Mouse (Mus musculus) ES-E14 (cell line): ENCODE results near the gene Dnah6. TPM values are rescaled to one million over a fixed set of nuclear protein-coding genes. Genes with fewer than 3 reads are reported as not detected.

Source experiments
- DNase-seq: peaks from one replicate; pipeline ENCODE4 v3.0.0-alpha.2; 2013; ENCODE audit warnings: low read depth, low spot score
- H3K27ac ChIP-seq: 2 replicates; pipeline ENCODE4 v1.5.1; 2012; ENCODE audit warnings: low read depth, mild to moderate bottlenecking, low read length, moderate library complexity, mixed read lengths; ENCODE audit not compliant: poor library complexity, insufficient read depth, severe bottlenecking
- H3K36me3 ChIP-seq: 2 replicates; pipeline ENCODE4 v1.6.1; 2012; ENCODE audit warnings: mild to moderate bottlenecking, low read length, moderate library complexity, mixed read lengths; ENCODE audit not compliant: control insufficient read depth, poor library complexity, insufficient read depth, severe bottlenecking
- H3K4me1 ChIP-seq, 2 experiments: fragments of 150-350 bp in 1 of 2; sonication (generic) in 1 of 2; 2 replicates each; pipeline ENCODE4 v1.6.1; 2012; ENCODE audit warnings: low read length in 2 of 2, mild to moderate bottlenecking in 1 of 2, mixed read lengths in 1 of 2; ENCODE audit not compliant: control insufficient read depth in 2 of 2, insufficient read depth in 2 of 2, poor library complexity in 1 of 2
- H3K4me3 ChIP-seq, 2 experiments: fragments of 150-350 bp in 1 of 2; sonication (generic) in 1 of 2; 2 replicates each; pipeline ENCODE4 v1.5.1; 2012; ENCODE audit warnings: low read length in 2 of 2, low read depth in 1 of 2, mild to moderate bottlenecking in 1 of 2, mixed read lengths in 1 of 2; ENCODE audit not compliant: insufficient read depth in 1 of 2, poor library complexity in 1 of 2, severe bottlenecking in 1 of 2
- H3K9ac ChIP-seq: 2 replicates; pipeline ENCODE4 v1.6.1; 2012; ENCODE audit warnings: low read depth, mild to moderate bottlenecking, low read length, mixed read lengths; ENCODE audit not compliant: poor library complexity, insufficient read depth, severe bottlenecking
- H3K9me3 ChIP-seq: fragments of 150-350 bp; sonication (generic); 2 replicates; pipeline ENCODE4 v1.6.1; 2012; ENCODE audit warnings: low read depth, mild to moderate bottlenecking, low read length; ENCODE audit not compliant: control insufficient read depth, insufficient read depth
- CHD2 ChIP-seq: IDR thresholded peaks from 2 replicates; pipeline ENCODE4 v1.6.1; 2014; ENCODE audit warnings: mild to moderate bottlenecking, low read depth, low read length, inconsistent platforms
- HCFC1 ChIP-seq: IDR thresholded peaks from 2 replicates; pipeline ENCODE4 v1.6.1; 2012; ENCODE audit warnings: low read length, inconsistent platforms, borderline replicate concordance; ENCODE audit not compliant: insufficient read depth
- MAFK ChIP-seq: IDR thresholded peaks from 2 replicates; pipeline ENCODE4 v1.6.1; 2014; ENCODE audit warnings: mild to moderate bottlenecking, low read depth, low read length, inconsistent platforms; ENCODE audit not compliant: insufficient read depth
- ZC3H11A ChIP-seq: IDR thresholded peaks from 2 replicates; pipeline ENCODE4 v1.6.1; 2012; ENCODE audit warnings: low read depth, mild to moderate bottlenecking, inconsistent platforms, low read length, borderline replicate concordance
- ZNF384 ChIP-seq: IDR thresholded peaks from 2 replicates; pipeline ENCODE4 v1.6.1; 2012; ENCODE audit warnings: low read depth, low read length, inconsistent platforms
- in situ Hi-C, 2 experiments: fragments of 600-800 bp; cut with MboI; formaldehyde crosslinking; loops; one replicate each; pipeline ENCODE4 v1.15.1; 2025; ENCODE audit warnings: low sequenced_read_pairs in 2 of 2, inconsistent platforms in 1 of 2; ENCODE audit not compliant: unreplicated experiment in 2 of 2
- total RNA-seq: library from RNA; depleted of rRNA; stranded (reverse); fragments of 300-350 nt; gene quantifications from 2 replicates; pipeline ENCODE4 v1.2.3, GENCODE M21; 2012

Dnah6 gene
- total RNA-seq, 1 experiment = 0.54 TPM

GRCm38 (mm10) chr6:73248237-73249048 lies 27.0 kb upstream of the Dnah6 start, which contains the start of gene Suclg1:
TSS of gene Suclg1 (plus strand) at chr6:73248382.
- no peaks in the 10 kb centered on the region for H3K9me3 ChIP-seq
- no peak within 1 kb of the TSS for H3K27ac ChIP-seq
- TF ChIP-seq HCFC1 (peak; percentile 98), ZNF384 (no peak), CHD2 (no peak)
- H3K4me1 ChIP-seq = no peaks in the 10 kb centered on the region
- no peaks in the 10 kb centered on the region for H3K36me3 ChIP-seq
- peak; percentile 89 for DNase-seq
- H3K9ac ChIP-seq = peak within 1 kb of the TSS; percentile 85
- H3K4me3 ChIP-seq = peak within 1 kb of the TSS; percentile 59 to 96
- in situ Hi-C loops = loop anchor here in 1 of 2 experiments (25.0 kb wide), 1 partner anchor 311 kb away; no protein-coding TSS in a partner anchor

DNA sequence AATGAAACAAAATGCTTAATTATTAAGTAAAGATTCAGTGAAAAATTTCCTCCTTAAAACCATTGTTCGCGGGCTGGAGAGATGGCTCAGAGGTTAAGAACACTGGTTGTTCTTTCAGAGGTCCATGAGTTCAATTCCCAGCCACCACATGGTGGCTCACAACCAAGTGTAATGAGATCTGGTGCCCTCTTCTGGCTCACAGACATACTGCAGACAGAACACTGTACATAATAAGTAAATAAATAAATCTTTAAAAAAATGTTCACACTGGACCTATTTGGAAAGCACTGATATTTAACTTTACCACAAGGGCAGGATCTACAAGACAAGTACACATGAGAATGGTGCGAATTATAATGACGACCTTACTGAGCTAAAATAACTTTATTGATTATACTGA lies 26.0 kb upstream of the Dnah6 start:
- Histone ChIP-seq H3K36me3 (no peaks in the 10 kb centered on the region), H3K4me1 (no peaks in the 10 kb centered on the region), H3K27ac (no peak overlapping the region), H3K4me3 (peak overlapping the region; percentile 59 to 96), H3K9me3 (no peaks in the 10 kb centered on the region), H3K9ac (no peak overlapping the region)
- DNase-seq = no peak
- peak; percentile 16; the same call in 1 of the 2 replicates for TF ChIP-seq ZC3H11A
- no peak for TF ChIP-seq CHD2
- in situ Hi-C loops = loop anchor here in 1 of 2 experiments (25.0 kb wide), 1 partner anchor 310 kb away; no protein-coding TSS in a partner anchor

DNA sequence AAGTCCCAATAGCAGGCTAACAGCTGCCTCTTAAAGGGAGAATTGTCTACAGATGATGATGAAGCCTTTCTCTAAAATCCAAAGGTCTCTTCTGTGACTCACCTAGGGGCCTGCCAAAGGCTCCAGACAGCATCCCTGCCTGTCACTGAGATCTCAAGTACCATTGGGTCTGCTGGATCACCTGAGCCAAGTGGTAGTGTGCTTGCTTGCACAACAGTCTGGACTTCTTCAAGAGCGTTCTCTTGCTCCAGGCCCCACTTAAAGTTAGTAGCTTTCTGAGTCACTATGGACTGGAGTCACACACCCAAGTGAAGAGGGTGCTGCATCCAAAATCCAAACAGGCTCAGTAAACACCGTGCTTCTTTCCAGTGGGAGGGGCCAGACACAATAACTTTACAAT lies 25.4 kb upstream of the Dnah6 start:
- H3K9ac ChIP-seq = no peak overlapping the region
- H3K36me3 ChIP-seq = no peaks in the 10 kb centered on the region
- DNase-seq = no peak
- H3K9me3 ChIP-seq = no peaks in the 10 kb centered on the region
- H3K4me1 ChIP-seq = no peaks in the 10 kb centered on the region
- H3K27ac ChIP-seq = no peak overlapping the region
- H3K4me3 ChIP-seq = no peak overlapping the region
- in situ Hi-C loops = loop anchor here in 1 of 2 experiments (25.0 kb wide), 1 partner anchor 310 kb away; no protein-coding TSS in a partner anchor
- no peak for TF ChIP-seq ZNF384
- TF ChIP-seq CHD2 = no peak
- no peak for TF ChIP-seq ZC3H11A
- TF ChIP-seq HCFC1 = no peak
- no peak for TF ChIP-seq MAFK

- no peak overlapping the region for H3K9ac ChIP-seq
- peaks cover 0 to 2% of the 10 kb centered on the region in 2 experiments; a peak in 2 of 4 replicates for H3K4me1 ChIP-seq
- DNase-seq = no peak
- H3K9me3 ChIP-seq = 0 out of 2 replicates have a peak, but pooled peaks cover 2% of the 10 kb centered on the region
- H3K4me3 ChIP-seq = no peak overlapping the region
- in situ Hi-C loops = loop anchor here in 1 of 2 experiments (25.0 kb wide), 1 partner anchor 298 kb away; no protein-coding TSS in a partner anchor
- no peak overlapping the region for H3K27ac ChIP-seq
- H3K36me3 ChIP-seq = no peaks in the 10 kb centered on the region
- TF ChIP-seq MAFK = no peak
- no peak for TF ChIP-seq ZC3H11A
- no peak for TF ChIP-seq CHD2
- TF ChIP-seq HCFC1 = no peak
- no peak for TF ChIP-seq ZNF384
Measured at GRCm38 (mm10) chr6:73235650-73236049, 14.2 kb upstream of the Dnah6 start.
